Mouse (Mus musculus): ENCODE measurements at regions not wholly inside any gene's neighbourhood (a gene's known extent, or its start where the extent isn't known, plus 50 kb on each side); places are given as distances from the start of the nearest gene placed in this dataset.
A peak's percentile ranks its signal among the peaks of the same experiment; 100 is the strongest.

DNA sequence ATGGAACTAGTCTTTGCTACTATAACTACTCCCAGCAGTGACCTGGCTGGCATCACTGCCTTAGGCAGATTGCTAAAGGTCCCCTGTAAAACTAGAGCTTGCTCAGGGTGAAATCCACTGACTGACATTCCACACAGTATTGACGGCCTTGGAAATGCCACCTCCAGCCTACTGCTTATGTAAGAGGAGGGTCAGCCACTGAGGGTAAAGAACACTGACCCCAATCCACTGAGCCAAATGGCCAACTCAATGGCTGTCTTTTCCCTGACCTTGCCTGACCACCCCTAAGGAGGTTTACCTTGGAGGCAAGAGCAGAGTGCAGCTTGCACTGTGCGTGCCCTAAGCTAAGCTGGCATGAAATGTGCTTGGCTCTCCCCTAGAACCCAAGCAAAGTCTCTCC, 216.0 kb upstream of the Foxq1 start:
- 83% methylated on average over 2 of the region's 2 CpGs for WGBS
- H3K4me2 ChIP-seq, result no peak overlapping the region

DNA sequence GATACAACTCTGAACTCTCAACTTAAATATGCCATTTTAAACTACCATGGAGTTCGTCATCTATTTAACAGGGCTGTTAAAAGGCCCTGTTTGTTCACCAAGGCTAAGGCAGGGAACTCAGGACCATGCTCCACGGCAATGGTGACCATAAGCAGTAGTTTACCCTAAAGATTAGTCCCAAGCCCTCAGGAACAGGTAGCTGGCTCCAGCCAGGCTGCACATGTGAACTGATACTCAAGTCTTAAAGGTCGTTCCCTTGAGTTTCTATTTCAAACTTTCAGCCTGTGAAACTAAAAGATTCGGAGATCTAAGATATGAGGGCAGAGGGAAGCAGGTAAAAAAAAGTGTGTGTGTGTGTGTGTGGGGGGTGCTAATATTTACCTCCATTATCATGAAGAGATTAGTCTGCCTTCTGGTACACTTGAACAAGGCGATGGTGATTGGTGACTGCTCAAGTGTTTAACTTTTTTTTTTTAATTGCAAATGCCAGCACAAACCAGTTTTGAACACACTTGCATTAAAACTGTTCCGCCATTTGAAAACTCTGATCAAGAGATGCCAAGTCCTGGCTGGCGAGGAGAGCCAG, 215.5 kb upstream of the Foxq1 start:
- Histone ChIP-seq H3K27me3 (no peaks in the 10 kb centered on the region), H3K9ac (no peak overlapping the region), H3K27ac (no peak overlapping the region), H3K4me3 (no peak overlapping the region), H3K9me3 (replicated peaks) (no peaks in the 10 kb centered on the region), H3K4me1 (replicated peaks) (no peaks in the 10 kb centered on the region), H3K4me2 (no peak overlapping the region), H3K36me3 (no peaks in the 10 kb centered on the region)
- WGBS, result 67% methylated on average over 7 of the region's 7 CpGs
- ATAC-seq (replicated peaks; ENCODE audit: insufficient number of reproducible peaks, insufficient read depth, low FRiP score, low read depth), result no peak

More for the DNA sequence above, 216.0 kb upstream of the Foxq1 start:
- Histone ChIP-seq H3K9me3 (replicated peaks) (no peaks in the 10 kb centered on the region), H3K27ac (no peak overlapping the region), H3K27me3 (no peaks in the 10 kb centered on the region), H3K4me3 (no peak overlapping the region), H3K4me1 (replicated peaks) (no peaks in the 10 kb centered on the region), H3K36me3 (no peaks in the 10 kb centered on the region), H3K9ac (no peak overlapping the region)
- no peak for ATAC-seq (replicated peaks; ENCODE audit: insufficient number of reproducible peaks, insufficient read depth, low FRiP score, low read depth)

DNA sequence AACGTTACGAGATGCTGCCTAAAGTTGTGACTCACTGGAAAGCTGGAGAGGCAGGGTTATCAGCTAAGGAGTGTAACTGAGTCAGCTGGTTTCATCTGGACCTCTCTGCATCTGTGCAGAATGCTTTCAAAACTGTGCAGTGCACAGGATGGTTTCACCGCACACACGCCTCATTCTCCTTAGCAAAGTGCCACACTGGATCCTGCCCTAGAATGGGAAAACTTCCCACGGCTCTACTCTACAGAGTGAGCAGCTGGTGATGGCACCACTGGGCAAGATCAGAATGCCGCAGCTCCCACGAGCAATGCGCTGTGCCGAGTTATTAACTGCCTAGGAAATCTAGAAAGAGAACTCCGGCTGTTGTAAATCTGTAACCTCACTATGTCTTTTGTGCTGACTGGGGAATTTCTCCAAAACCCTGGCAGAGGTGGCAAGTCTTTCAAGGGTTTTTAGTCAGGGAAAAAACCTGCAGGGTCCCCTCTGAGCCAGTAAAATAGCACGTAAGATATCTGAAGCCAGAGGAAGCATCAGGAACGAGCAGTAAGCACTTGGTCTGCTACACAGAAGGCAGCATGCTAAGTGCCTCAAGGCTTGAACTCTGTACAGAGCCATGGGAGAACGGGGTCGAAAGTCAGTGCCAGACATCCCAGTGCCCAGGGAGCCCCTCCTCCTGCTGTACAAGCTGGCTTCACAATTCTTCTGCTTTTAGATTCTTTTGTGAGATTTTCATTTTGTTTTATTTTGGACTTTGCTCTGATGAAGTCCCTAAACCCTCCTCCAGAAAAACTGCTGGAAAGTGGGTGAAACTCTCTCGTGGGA, 214.4 kb upstream of the Foxq1 start:
- Histone ChIP-seq H3K4me1 (replicated peaks) (no peaks in the 10 kb centered on the region), H3K27ac (no peak overlapping the region), H3K27me3 (no peaks in the 10 kb centered on the region), H3K9me3 (replicated peaks) (no peaks in the 10 kb centered on the region), H3K4me2 (no peak overlapping the region), H3K36me3 (no peaks in the 10 kb centered on the region), H3K9ac (no peak overlapping the region), H3K4me3 (no peak overlapping the region)
- 70% methylated on average over 15 of the region's 15 CpGs for WGBS
- no peak for ATAC-seq (replicated peaks; ENCODE audit: insufficient number of reproducible peaks, insufficient read depth, low FRiP score, low read depth)

DNA sequence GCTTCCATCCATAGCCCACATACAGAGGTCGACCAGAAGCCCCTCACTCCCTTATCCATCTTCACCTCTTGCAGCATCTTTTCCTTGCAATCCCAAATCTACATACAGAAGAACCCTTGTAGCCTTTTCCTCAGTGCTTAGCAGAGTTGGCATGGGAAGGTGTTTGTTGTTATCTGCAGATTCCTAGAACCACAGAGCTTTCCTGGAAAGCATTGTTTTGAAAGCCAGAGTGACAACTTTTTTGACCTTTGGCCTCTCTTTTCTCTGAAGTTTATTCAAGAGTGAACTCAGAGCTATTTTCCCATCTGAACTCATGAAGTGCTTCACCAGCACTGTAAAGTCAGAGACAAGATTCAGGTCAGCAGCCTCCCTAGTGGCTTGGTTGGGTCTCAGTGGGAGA, 209.7 kb upstream of the Foxq1 start:
- no peaks in the 10 kb centered on the region for H3K36me3 ChIP-seq
- H3K4me1 ChIP-seq (replicated peaks), result no peaks in the 10 kb centered on the region
- ATAC-seq (replicated peaks; ENCODE audit: insufficient number of reproducible peaks, insufficient read depth, low FRiP score, low read depth), result no peak
- H3K9ac ChIP-seq, result no peak overlapping the region
- H3K27me3 ChIP-seq, result no peaks in the 10 kb centered on the region
- no peak overlapping the region for H3K4me3 ChIP-seq
- no peaks in the 10 kb centered on the region for H3K9me3 ChIP-seq (replicated peaks)
- no peak overlapping the region for H3K27ac ChIP-seq
- WGBS, result 54% methylated on average over 1 of the region's 1 CpGs
- H3K4me2 ChIP-seq, result no peak overlapping the region

DNA sequence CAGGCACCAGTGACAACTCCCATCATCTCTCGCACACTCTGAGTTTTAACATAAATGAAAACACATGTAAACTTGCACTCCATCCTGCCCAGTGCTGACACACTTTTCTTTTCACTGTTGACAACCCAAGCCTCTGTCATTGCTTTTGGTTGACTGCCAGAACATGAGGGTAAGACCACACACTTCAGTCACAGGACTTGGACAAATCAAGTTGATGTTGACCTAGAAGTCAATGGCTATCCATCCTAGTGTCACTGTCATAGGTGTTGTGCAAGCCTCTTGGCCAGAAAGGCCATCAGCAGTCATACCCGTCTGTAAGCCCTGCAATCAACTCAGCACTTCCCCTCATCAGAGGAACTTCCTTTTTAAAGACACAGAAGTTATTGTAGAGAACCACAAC, 208.9 kb upstream of the Foxq1 start:
- no peak for ATAC-seq (replicated peaks; ENCODE audit: insufficient number of reproducible peaks, insufficient read depth, low FRiP score, low read depth)
- WGBS, result 61% methylated on average over 2 of the region's 2 CpGs

DNA sequence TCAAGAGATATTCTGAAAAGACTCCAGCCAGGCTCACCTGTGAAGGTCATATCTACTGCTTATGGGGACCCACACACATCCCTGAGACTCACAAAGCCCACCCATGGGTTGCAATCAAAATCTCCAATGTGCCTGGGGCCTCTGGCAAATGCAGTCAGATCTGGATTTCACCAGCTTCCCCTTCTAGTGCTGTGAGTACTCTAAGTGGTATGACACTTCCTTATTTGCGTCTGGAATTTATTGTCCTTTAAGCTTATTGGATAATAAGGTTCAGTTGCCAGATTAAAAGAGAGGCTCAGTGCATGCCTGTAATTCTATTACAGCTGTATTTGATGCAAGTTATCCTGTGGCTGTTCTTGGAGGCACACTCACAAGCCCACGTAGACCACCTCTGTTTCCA, 206.3 kb upstream of the Foxq1 start:
- H3K4me1 ChIP-seq (replicated peaks), result no peaks in the 10 kb centered on the region
- no peaks in the 10 kb centered on the region for H3K9me3 ChIP-seq (replicated peaks)
- no peak overlapping the region for H3K4me3 ChIP-seq
- 47% methylated on average over 2 of the region's 2 CpGs for WGBS
- H3K4me2 ChIP-seq, result no peak overlapping the region
- H3K9ac ChIP-seq, result no peak overlapping the region
- ATAC-seq (replicated peaks; ENCODE audit: insufficient number of reproducible peaks, insufficient read depth, low FRiP score, low read depth), result no peak
- no peaks in the 10 kb centered on the region for H3K36me3 ChIP-seq
- H3K27ac ChIP-seq, result no peak overlapping the region
- H3K27me3 ChIP-seq, result no peaks in the 10 kb centered on the region

More for the DNA sequence above, 208.9 kb upstream of the Foxq1 start:
- Histone ChIP-seq H3K4me1 (replicated peaks) (no peaks in the 10 kb centered on the region), H3K4me3 (no peak overlapping the region), H3K27me3 (no peaks in the 10 kb centered on the region), H3K36me3 (no peaks in the 10 kb centered on the region), H3K9ac (no peak overlapping the region), H3K9me3 (replicated peaks) (no peaks in the 10 kb centered on the region), H3K27ac (no peak overlapping the region), H3K4me2 (no peak overlapping the region)

DNA sequence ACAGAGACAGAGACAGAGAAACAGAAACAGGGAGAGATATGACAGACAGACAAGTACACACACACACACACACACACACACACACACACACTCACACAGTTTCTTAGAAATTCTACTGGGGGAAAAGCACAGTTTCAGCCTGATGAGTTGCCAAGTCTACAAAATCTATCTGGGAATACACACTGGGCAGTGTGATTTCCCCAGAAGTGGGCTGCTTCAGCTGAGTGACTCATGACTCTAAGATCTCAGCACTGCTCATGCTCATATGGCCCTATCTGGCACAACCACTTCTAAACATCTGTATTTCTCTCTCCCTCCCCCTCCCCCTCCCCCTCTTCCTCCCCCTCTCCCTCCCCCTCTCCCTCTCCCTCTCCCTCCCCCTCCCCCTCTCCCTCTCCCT, 204.5 kb upstream of the Foxq1 start:
- Histone ChIP-seq H3K9me3 (replicated peaks) (no peaks in the 10 kb centered on the region), H3K27me3 (no peaks in the 10 kb centered on the region), H3K4me3 (no peak overlapping the region), H3K9ac (no peak overlapping the region), H3K27ac (no peak overlapping the region), H3K36me3 (no peaks in the 10 kb centered on the region), H3K4me2 (no peak overlapping the region), H3K4me1 (replicated peaks) (no peaks in the 10 kb centered on the region)
- 0 out of 2 replicates have a peak, but pooled peaks have one; percentile 25 for ATAC-seq (replicated peaks; ENCODE audit: insufficient number of reproducible peaks, insufficient read depth, low FRiP score, low read depth)

DNA sequence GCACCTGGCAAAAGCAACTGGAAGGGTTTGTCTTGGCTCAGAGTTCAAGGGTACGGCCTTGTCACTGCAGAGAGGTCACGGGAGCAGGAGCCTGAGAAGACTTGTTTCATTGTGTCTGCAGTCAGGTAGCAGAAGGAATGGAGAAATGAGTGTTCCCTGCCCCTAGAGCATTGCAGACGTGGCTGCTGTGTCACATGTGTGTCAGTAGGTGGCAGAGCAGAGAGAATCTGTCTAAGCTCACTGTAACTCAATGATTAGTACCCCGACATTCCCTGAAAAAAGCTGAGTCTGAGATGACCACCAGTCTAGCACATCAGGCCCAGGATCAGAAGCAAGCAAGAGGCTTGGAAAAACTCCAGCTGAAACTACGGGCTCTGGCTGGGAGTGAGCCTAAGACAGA, 203.1 kb upstream of the Foxq1 start:
- no peak overlapping the region for H3K4me2 ChIP-seq
- H3K4me1 ChIP-seq (replicated peaks), result no peaks in the 10 kb centered on the region
- H3K4me3 ChIP-seq, result no peak overlapping the region
- no peaks in the 10 kb centered on the region for H3K9me3 ChIP-seq (replicated peaks)
- no peak overlapping the region for H3K27ac ChIP-seq
- no peak for ATAC-seq (replicated peaks; ENCODE audit: insufficient number of reproducible peaks, insufficient read depth, low FRiP score, low read depth)
- WGBS, result 75% methylated on average over 5 of the region's 5 CpGs
- no peaks in the 10 kb centered on the region for H3K36me3 ChIP-seq
- no peak overlapping the region for H3K9ac ChIP-seq
- H3K27me3 ChIP-seq, result no peaks in the 10 kb centered on the region

DNA sequence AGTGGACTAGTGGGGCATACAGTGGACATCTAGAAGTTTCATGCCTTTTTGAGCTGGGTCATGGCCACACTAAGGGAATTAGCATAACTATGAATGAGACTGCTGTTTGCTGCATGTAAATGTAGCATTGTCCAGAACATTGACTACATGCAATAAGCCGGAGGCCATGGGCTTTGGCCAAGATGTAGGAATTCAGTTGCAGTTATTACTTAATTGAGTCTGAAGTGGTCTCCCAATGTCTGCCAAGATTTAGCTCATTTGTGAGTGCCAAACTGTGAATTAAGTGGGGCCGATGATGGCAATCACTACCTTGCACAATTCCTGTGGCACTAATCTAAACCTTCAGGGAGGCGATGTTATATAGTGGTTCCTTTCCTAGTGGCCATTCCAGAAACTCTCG, 196.6 kb upstream of the Foxq1 start:
- no peak for ATAC-seq (replicated peaks; ENCODE audit: insufficient number of reproducible peaks, insufficient read depth, low FRiP score, low read depth)
- Histone ChIP-seq H3K36me3 (no peaks in the 10 kb centered on the region), H3K27me3 (no peaks in the 10 kb centered on the region), H3K9ac (no peak overlapping the region), H3K4me3 (no peak overlapping the region), H3K4me2 (no peak overlapping the region), H3K9me3 (replicated peaks) (no peaks in the 10 kb centered on the region), H3K4me1 (replicated peaks) (no peaks in the 10 kb centered on the region), H3K27ac (no peak overlapping the region)
- 87% methylated on average over 4 of the region's 4 CpGs for WGBS

DNA sequence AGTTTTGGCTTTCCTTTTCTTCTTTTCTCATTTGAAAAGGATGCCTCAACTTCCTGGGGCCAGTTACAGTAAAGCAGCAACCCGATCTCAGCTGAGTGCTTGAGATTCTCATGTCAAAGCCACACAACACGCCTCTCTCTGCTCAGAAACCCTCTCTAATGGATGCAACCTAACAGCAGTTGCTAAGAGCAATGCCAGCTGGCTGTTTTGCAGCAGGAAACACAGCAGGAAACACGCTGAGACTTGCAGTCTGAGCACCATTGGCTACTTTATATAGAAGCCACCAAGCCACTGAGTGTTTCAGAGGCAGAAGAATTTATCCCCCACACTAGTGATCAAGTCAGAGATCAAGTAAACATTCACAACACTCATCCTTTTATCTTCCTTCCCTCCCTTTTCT, 193.5 kb upstream of the Foxq1 start:
- Histone ChIP-seq H3K9me3 (replicated peaks) (no peaks in the 10 kb centered on the region), H3K9ac (no peak overlapping the region), H3K27ac (no peak overlapping the region), H3K36me3 (no peaks in the 10 kb centered on the region), H3K27me3 (no peaks in the 10 kb centered on the region), H3K4me3 (no peak overlapping the region), H3K4me2 (no peak overlapping the region), H3K4me1 (replicated peaks) (no peaks in the 10 kb centered on the region)
- no peak for ATAC-seq (replicated peaks; ENCODE audit: insufficient number of reproducible peaks, insufficient read depth, low FRiP score, low read depth)
- WGBS, result 15% methylated on average over 3 of the region's 3 CpGs

DNA sequence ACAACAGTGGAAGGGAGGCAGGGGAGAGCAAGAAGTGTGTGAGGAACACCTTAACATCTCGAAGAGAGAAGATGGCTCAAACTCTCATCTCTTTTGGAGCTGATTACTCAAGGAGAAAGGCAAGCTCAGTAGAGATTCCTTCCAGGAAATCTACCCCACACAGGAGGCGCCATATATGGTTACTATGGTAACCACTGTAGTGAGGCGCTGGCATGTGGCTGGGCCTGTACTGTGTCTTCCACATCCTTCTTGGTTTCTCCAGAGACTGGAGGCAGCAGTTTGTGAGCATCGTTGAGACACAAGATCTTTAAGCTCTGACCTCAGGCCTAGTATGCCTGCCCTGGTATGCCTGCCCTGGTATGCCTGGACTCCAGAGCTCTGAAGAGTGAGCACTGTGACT, 191.6 kb upstream of the Foxq1 start:
- H3K4me1 ChIP-seq (replicated peaks), result no peaks in the 10 kb centered on the region
- H3K9me3 ChIP-seq (replicated peaks), result no peaks in the 10 kb centered on the region
- no peak overlapping the region for H3K9ac ChIP-seq
- H3K27me3 ChIP-seq, result no peaks in the 10 kb centered on the region
- ATAC-seq (replicated peaks; ENCODE audit: insufficient number of reproducible peaks, insufficient read depth, low FRiP score, low read depth), result no peak
- no peak overlapping the region for H3K4me2 ChIP-seq
- H3K27ac ChIP-seq, result no peak overlapping the region
- no peaks in the 10 kb centered on the region for H3K36me3 ChIP-seq
- no peak overlapping the region for H3K4me3 ChIP-seq
- 60% methylated on average over 4 of the region's 4 CpGs for WGBS

DNA sequence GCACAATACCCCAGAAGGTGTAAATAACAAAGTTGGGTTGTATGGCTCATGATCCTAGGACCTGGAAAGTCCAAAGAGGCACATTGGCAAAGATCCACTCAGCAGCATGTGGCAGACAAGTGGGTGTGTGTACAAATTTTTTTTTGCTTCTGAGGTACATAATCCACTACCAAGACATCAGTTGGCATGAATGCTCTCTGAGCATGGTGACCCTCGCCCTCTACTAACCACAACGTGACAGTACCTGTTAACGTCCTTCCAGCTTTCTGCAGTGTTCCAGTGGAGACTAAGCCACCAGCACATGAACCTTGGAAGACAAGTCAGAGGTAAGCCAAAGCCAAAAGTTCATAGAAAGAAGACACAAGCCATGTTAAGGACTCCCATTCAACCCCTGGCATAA, 188.7 kb upstream of the Foxq1 start:
- WGBS, result 83% methylated on average over 3 of the region's 3 CpGs
- no peak for ATAC-seq (replicated peaks; ENCODE audit: insufficient number of reproducible peaks, insufficient read depth, low FRiP score, low read depth)
- H3K27me3 ChIP-seq, result no peaks in the 10 kb centered on the region
- no peak overlapping the region for H3K27ac ChIP-seq
- no peaks in the 10 kb centered on the region for H3K9me3 ChIP-seq (replicated peaks)
- H3K9ac ChIP-seq, result no peak overlapping the region
- H3K4me2 ChIP-seq, result no peak overlapping the region
- H3K4me3 ChIP-seq, result no peak overlapping the region
- H3K4me1 ChIP-seq (replicated peaks), result no peaks in the 10 kb centered on the region
- no peaks in the 10 kb centered on the region for H3K36me3 ChIP-seq
